Mouse (Mus musculus): ENCODE results near the gene Mrps27.
"Not testable (repeated sequence)": the region's sequence is repeated elsewhere in the genome, so short reads cannot be mapped to it uniquely, and the experiment has no call there.

Mrps27 gene

DNA sequence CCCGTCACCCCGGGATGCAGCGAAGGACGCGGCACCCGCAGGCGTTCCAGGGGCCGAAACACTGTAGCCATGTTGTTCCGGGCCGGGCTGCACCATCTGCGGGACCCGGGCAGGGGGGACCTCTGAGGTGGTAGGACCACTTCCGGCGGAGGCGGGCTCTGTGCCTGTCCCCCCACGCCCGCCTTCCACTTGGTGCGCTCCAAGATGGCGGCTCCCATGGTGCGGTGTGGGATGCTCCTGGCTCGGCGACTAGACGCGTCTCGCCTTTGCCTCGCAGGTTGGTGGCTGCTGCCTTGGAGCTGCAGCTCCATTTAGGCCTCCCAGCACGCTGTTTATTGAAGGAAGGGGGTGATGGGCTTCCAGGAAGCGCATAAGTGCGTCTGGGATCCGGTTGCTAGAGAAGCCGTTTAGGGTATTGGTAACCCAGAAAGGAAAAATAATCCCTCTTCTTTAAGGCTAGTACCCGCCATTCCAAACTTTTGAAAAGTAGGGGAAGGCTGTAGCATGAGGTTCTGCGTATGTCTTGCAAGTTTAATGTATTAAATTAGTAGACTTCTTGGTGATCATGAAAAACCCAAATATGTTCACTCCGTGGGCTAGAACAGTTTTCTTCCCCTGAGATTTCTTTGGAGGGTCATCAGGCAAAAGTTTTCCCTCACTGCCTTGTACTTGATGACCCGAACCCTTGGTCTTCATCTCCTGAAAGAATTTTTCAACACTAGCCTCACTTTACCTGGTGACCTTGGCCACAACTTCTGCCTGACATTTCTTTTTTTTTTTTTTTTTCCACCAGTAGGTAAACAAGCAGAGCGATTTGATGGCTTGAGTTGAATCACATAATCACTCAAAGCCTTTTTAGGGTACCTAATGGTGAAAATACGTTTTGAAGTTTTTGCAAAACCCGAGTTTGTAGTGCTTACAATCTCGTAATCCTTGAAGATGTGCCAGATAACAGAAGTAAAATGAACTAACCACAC, at the start of gene Mrps27, which contains the start of gene Ptcd2:
TSS of gene Mrps27 (plus strand) at position 188 of the 977 bp plus-strand sequence.
TSS of gene Ptcd2 (minus strand) at position 107 of the 977 bp plus-strand sequence.
- DNase-seq (ENCODE audit: low read depth, low spot score), result peak; percentile 96

DNA sequence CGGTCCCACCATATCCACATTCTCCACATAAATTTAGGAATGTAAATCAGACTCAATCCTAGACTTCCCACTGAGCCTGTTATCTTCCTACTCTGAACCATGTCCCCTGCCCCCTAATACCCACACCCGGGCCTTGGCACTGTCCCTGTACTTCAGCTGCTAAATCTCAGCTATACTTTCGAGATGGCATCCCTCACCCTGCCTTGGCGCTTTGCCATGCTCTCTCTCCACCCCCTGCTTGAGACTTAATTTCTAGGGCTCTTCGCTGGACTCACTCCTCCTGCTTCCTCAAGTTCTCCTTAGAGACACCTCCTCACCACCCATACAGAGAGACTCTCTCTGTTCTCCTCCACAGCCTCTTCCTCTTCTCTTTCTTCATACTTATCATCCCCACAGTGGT, 44.7 kb upstream of the Mrps27 start:
- no peak for DNase-seq (ENCODE audit: low read depth, low spot score)

DNA sequence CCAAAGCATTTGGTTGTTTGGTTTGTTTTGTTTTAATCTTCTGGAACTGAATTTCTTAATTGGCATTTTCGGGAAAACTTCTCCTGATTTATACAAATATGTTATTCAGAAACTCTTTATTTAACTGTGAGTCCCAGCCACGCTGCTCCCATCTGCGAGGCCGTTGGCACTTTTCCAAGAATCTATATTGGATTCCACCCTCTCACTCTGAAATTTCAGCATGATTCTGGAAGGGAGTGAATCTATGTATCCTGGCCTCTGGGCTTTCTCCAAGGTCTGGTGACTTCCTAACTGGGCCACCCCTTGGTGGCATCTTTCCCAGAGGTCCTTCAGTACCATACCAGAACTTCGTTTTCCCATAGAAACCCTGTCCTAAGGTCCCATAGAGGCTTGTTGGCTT, 40.7 kb upstream of the Mrps27 start:
- no peak for DNase-seq (ENCODE audit: low read depth, low spot score)

DNA sequence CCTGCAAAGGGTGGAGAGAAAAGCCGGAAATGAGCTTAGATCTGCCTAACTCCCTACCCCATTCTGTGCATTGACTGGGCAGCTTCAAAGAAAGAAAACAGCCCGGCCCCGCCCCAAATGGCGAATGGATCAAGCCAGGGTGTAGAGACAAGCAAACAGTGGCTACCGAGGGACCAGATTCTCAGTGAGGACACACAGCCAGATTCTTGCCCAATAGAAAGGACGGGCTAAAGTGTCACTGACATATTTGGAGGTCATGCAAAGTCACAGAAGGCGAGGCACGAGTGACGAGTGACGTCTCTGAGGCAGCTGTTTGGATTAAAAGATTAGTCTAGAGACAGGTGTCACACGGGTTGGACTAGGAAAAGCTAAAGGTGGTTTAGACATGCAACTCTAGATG, 40.2 kb upstream of the Mrps27 start:
- peak; percentile 31 for DNase-seq (ENCODE audit: low read depth, low spot score)

DNA sequence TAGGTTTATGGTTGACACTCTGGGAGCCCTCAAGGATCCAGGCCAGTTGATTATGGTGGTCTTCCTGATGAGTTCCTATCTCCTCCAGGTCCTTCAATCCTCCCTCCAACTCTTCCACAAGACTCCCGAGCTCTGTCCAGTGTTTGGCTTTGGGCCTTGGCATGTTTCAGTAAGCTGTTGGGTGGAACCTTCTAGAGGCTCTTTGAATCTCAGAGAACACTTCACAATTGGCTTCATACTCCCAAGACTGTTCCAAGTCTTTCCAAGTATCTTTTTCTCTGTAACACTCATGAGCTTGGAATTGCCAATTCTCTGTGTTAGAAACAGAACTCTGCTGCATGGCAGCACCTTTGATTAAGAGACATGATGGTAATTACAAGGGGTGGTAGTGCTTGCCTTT, 39.4 kb upstream of the Mrps27 start:
- DNase-seq (ENCODE audit: low read depth, low spot score), result no peak

DNA sequence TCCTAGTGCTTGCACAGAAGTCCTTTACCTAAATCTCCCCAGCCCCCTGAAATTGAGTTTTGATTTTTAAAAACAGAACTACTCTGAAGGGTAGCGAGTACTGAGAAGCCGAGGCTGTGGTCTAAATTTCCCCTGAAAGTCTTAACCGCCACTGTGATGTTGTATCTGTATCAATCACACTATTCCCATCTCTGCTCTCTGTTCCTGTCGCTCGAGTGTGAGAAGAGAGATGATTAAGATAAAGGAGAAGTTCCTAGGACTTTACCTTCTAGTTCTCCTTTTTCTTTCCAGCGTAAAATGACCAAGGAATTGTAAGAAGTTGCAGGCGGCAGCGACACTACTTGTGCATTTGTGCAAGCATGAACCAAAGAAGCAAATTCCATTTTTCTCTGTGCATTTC, 38.4 kb upstream of the Mrps27 start:
- no peak for DNase-seq (ENCODE audit: low read depth, low spot score)

DNA sequence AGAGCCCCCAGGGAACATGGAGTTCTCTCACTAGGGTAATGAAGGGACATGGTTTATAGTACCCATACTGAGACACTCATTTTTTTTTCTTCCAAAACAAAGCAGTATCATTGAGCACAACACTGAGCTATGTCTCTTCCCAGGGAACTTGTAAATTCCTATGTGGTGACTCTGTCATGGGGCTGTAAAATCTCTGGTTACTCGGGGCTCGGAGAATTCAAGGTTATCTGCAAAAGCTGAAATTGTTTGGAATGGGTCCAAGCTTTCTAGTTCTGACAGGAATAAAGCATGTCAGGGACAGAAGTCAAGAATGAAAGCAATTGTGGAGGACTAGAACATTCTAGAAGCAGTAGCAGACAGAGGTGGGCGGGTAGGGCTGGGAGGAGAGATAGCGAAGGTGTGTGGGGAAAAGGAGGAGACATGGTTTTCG, 36.6 kb upstream of the Mrps27 start:
- DNase-seq (ENCODE audit: low read depth, low spot score), result no peak

DNA sequence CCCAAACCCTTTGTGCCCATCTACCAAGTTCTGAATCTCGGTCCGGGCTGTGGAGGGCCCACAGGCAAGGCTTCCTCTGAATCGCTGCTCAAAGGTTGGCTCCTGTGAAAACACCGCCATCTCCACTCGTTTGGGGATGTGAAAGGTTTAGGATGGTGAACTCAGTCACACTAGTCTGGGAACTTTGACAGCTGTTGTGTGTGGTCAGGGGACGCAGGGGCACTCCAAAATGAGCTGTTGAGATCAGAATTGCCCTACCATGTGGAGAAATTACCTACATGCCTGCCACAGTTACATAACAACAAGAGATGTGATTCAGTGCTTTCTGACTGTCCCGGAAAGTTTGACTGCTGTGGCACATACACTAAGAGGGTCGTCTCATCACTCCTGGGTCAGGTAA, 36.2 kb upstream of the Mrps27 start:
- DNase-seq (ENCODE audit: low read depth, low spot score), result no peak

DNA sequence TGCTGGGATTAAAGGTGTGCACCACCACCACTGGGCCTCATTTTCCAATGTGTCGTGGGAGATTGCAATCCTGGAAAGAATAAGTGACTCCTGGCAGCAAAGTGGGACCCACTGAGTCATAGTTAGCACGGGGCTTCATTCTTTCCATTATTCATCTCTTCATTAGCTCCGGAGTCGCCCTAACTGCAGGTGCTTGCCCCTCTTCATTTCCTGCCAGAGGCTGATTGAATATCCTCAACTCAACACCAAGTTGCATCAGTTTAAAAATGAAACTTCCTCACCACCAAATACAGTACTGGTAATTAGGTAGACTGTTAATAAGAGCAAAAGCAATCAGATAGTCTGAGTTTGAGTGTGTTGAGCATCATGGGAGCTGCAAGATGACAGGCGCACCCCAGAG, 30.5 kb upstream of the Mrps27 start:
- DNase-seq (ENCODE audit: low read depth, low spot score), result no peak

DNA sequence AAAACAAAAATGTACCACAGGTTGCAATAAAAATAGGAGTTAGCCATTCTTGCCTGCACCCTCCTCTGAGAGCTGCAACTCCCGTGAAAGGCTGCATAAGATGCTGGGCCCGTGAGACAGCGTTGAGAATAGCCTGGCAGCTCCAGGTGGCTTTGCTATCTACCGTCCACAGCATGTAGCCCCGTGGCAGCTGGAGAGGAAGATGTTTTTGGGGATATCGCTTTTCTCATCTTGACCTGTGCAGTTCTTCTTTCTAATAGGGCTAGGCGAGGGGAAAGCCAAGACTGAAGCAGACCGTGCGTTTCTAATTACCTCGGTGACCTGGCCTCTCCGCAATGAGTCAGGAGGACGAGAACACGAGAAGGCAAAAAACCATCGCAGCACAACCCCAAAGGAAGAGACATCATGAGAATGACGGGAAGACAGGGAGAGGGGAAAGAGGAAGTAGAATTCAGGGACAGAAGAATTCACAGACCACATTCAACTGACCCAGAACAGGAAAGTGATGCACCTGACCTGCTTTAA, 29.9 kb upstream of the Mrps27 start:
- DNase-seq (ENCODE audit: low read depth, low spot score), result no peak

DNA sequence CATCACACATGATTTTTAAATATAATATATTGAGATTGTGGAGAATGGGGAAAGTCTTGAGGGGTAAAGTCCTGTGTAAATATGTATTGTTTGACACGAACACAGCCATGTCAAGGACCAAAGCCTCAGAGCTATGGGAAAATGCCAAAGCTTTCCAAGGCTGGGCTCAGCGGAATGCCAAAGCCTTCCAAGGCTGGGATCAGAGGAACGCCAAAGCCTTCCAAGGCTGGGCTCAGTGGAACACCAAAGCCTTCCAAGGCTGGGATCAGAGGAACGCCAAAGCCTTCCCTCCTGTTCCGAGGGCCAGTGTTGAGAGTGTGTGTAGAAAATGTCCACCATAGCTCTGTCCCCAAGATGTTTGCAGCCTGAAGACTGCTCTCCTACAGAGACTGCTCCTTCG, 28.2 kb upstream of the Mrps27 start:
- DNase-seq (ENCODE audit: low read depth, low spot score), result no peak

DNA sequence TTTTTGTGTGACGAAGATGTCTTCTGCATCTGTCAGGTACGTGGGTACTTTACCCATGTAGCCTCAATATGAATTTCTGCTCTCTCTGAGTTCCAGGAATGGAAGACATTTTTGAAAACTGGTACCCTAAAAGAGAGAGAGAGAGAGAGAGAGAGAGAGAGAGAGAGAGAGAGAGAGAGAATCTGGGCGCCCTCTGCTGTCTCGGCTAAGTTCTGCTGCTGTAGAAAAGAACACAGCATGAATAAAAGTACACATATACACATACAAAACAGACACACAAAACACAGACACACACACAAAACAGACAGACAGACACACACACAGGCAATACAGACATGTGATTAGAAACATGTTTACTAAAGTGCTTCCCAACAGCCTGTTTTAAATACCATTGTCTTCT, 27.5 kb upstream of the Mrps27 start:
- DNase-seq (ENCODE audit: low read depth, low spot score), result no peak

DNA sequence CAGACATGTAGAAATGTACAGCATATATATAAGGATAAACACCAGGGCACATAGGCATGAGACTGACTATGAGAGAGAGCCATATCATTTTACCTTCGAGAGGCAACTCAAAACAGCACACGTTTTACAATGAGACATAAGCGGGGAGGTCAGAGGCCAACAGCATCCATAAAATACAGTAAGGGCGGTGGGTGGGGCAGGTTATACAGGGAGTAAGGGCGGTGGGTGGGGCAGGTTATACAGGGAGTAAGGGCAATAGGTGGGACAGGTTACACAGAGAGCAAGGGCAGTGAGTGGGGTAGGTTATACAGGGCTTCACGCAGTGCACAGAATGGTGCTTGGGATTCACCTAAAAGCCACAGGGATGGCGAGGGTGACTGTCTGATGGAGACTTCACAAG, 24.1 kb upstream of the Mrps27 start:
- no peak for DNase-seq (ENCODE audit: low read depth, low spot score)

DNA sequence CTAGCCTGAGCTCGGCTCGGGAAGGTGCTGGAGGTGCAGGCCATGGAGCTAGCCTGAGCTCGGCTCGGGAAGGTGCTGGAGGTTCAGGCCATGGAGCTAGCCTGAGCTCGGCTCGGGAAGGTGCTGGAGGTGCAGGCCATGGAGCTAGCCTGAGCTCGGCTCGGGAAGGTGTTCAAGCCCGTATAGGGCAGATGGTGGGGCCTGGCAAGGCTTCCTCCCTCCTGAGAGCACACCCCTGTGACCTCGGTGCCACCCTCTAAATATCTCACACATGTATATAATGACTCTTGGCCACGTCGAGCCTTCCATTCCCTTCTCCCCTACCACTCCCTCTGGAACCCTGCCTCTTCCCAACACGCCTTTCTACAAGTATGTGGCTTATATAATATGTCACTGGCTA, 21.7 kb upstream of the Mrps27 start:
- not testable (repeated sequence) for DNase-seq (ENCODE audit: low read depth, low spot score)

DNA sequence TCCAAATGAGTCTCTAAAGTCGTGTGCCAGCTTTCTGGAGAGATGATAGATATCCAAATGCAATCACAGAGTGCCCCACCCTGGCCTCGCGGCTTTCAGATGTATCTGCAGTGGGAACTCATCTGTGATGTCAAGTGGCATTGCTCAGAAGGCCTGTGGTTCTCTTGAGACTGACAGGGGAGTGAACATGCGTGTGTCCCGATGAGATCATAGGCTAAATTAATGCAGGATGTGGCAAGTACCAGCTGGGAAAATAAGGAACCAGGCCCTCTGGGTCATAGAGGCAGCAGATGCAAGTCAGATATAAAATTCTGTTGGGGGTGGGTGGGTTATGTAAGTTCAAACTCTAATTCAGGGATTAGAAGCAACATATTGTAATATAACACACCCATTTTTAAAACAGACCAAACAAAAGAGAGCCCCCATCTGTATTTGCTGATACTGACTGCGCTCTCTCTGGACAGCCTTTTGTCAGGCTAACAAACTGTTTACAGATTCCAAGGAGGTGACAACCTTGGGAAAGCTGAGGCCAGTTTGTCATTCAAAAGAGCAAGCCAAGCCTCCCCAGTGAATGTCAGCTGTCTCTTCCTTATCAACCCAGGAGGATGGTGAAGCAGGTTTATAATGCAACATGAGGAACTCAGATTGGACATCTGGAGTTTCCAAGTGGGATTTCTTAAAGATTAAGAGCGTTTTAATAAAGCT, 20.8 kb upstream of the Mrps27 start:
- peak; percentile 65 for DNase-seq (ENCODE audit: low read depth, low spot score)

DNA sequence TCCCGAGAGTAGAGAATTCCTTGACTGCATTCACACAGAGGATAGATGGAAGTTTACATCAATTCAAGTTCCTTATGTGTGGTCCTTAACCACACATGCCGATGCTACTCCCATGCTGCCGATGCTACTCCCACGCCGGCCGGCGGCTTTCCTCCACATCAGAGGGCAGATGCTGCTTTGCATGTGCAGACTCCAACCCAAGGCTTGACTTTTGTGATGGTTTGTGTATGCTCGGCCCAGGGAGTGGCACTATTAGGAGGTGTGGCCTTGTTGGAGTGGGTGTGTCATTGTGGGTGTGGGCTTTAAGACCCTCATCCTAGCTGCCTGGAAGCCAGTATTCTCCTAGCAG, 20.3 kb upstream of the Mrps27 start:
- DNase-seq (ENCODE audit: low read depth, low spot score), result peak; percentile 55

DNA sequence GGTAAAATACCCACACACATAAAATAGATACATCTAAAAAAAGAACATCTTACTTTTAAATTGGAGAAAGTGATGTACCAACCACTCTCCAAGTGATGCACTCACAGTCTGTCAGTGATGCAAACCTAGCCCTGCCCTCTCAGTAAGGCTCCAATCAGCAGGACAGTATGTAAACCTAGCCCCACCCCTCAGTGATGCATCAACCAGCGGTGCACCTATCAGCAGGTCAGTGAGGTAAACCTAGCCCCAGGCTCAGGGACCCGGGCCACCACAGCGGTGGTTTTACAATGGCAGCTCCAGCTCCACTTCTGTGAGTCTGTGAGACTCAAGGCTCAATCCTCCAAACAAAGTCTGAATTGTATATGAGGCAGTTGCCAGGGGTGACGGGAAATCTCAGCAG, 13.3 kb upstream of the Mrps27 start:
- DNase-seq (ENCODE audit: low read depth, low spot score), result peak; percentile 79

DNA sequence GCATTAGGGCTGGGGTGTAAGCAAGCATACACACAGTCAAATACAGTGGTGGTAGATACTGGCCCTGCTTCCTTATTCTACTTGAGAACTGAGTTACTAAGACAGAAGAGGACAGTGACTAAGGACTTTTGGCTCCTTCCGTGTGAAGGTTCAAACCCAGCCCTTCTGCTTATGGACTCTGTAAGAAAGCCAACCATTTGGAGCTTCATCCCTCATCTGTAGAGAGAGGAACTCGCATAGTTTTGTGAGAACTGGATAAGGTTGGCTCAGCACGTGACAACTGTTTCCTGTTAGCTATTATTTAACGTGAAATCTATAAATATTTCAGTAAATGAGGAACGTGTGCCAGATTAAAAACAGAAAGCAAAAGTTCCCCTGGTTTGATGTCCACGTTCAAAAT, 7.1 kb upstream of the Mrps27 start:
- no peak for DNase-seq (ENCODE audit: low read depth, low spot score)

DNA sequence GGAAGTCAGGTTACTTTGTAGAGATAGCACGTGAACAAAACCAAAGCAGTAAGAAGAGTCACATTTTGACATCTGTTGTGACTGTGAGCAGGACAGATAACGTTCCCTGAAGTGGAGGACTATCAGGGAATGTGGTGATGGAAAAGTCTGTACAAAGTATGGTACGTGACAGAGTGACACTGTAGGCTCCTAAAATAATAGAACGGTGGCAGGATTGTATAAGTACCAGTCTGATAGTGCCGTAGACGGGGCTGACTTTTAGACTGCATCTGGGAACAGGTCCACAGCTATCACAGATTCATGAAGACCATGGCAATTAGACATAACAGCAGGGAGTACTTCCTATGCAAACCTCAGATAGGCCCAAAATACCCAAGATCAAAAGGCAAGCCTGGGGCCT, 3.1 kb upstream of the Mrps27 start:
- no peak for DNase-seq (ENCODE audit: low read depth, low spot score)

DNA sequence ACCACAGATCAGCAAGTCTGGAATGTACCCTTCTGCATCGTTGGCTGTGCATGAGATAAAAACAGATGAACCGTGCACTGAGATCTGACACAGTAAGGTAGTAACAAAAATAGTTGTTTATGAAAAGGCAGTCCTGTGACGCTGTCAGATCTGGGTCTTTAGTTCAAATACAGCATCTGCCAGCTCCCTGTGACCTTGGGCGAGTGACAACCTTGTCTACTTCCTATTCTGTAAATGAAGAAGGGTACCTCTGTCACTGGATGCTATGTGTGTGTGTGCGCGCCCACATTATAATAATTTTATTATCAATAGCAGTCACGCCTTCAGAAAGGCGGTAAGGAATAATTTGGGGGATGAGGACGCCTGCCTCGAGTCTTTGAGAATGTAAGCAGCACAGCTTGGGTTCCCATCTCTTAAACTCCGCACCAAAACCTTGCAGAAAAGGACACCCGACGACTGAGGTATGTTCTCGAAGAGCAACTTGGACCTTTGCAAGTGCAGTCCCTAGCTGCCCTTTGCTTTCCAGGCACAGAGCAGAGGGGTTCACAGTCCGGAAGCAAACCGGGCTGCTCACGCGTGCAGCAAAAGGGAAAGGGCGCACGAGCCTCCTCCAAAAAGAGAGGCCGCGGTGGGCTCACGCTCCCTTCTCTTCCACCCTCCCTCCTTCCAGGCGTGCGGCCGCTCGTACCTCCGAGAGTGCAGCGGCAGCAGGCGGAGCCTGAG, 549 bp upstream of the Mrps27 start:
- DNase-seq (ENCODE audit: low read depth, low spot score), result no peak

DNA sequence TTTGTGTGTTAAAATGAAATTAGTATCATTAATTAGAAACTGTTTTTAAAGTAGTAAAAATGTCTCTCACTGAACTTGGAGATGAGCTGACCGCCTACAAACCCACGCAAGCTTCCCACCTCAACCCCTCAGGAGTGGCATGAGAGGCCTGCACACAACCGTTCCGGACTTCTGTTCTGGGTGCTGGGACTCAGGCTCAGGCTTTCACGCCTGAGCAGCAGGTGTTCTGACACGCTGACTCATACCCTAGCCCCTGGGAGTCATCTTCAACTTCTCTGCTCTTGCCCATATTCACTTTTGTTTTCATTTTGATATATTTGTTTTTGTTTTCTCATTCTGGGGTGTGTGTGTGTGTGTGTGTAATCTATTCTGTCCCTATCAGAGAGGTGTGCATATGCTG, 5.4 kb downstream of the Mrps27 start:
- no peak for DNase-seq (ENCODE audit: low read depth, low spot score)

DNA sequence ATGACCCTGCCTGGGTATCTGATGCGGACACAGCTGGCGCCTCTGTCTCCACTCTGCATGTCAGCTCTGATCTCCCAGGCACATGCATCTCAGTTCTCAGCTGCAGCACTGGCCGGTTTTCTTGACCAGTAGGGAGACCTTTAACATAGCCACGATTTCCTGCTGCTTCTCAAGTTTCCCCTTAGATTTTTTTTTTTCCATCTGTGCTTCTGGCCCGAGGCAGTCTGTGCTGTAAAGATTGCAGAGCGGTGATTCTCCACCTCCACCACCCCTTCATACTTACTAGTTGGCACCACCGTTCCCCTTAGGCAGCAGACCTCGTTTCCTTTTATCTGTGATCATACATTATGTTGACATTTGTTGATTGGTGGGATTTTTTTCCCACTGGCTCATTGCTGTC, 6.6 kb downstream of the Mrps27 start:
- DNase-seq (ENCODE audit: low read depth, low spot score), result no peak

Data from R1 (cell line).